Mouse (Mus musculus): ENCODE data around the gene Hexdc.

Hexdc gene

DNA sequence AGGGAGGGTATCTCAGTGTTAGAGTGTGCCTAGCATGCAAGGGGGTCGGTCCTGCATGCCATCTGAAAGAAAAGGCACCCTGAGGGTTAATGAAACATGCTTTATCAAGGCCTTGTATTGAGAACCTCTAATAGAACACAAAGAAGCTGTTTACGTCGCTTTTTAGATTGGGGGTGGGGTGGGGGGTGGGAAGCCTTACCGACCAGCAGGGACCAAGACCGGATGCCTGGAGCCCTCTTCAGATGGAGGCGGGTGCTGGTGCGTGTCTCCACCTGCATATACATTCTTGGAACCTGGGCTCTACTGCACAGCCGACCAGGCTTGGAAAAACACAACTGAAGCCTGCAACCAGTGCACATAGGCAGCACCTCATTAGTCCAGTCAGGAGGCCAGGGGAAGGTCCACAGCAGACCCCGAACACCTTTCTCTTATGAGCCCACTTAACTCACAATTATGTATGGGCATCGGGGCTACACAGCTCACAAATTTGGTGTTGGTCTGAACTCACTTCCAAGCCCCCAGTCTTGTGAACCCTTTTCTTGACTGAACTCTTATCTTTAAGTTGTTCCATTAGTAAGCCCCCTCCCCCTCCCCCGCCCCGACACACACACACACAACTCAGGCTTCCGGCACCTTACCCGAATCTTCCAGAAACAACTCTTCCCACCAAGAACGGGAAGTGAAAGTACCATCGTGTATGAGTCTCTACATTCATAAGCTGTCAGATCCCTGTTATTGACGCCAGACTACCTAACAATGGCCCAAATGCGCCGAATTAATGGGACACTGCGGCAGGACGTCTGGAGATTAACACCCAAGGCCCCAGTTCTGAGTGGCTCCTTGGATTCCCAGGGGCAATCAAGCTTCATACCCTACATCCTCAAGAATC, 24.1 kb downstream of the Hexdc start:
- no peak for DNase-seq (ENCODE audit: low spot score)

DNA sequence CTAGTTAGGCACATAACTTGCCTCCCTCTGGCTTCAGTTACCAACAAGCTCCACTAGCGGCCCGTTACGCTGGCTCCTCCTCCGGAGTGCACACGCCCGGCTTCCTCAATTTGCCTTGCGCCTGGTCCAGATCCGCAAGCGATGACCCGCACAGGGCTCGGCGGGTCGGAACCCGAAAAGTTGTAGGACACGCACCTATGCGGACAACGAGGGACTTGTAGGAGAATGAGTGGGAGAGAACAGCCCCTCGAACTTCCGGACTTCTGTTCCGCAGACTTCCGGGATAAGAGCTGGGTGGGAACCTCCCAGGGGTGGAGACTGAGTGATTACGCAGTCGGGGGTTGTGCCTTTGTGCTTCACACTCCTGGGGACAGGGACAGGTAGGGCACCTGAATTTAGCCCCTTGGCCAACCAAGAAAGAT, 24.8 kb downstream of the Hexdc start, which contains the start of gene Cybc1:
Gene Cybc1, minus strand, starts transcription at position 305 of the 422 bp plus-strand sequence.
- peak; percentile 86 for DNase-seq (ENCODE audit: low spot score)

DNA sequence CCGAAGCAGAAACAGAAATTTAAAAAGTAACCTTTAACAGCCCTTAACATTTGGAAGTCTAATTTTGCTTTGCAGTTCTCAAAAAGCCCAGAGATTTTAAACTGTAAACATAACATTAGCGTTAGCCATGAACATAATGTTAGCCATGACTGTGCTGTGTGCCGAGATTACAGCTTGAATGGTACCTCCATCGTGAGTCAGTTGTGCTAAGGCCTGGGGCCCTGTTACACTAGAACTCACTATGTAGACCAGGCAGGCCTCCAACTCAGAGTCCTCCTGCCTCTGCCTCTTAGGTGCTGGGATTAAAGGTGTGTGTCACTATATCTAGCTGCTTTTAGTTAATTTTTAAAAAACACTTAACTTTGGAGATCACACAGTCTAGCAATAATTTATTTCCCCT, 27.0 kb downstream of the Hexdc start:
- DNase-seq (ENCODE audit: low spot score): no peak

DNA sequence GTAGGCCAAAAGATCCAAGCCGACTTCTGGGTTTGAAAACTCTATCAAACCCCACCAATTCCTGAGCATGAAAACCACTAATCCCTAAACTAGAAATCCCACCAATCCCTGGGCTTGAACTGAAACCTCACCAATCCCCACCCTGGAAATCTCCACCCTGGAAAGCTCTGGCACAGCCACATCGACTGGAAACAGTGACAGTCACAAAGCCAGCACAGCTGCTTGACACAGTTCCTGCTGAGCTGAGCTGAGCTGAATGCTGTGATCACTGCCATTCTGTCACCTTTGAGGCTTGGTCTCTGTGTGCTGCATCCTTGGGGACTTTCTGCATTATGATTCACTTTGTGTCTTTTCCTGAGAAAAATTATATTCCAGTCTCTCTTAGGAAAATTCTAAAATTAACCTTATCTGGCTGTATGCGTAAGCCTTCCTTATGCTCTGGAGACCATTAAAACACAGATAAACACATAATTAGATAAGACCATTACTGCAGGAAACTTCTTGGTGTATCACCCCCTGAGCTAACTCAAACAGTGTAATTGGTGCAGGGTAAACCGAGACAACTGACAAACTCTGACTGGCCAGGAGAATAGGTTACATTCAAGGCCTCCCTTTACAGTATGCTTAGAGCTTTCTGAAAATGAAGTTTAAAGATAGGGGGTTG, 27.5 kb downstream of the Hexdc start:
- DNase-seq (ENCODE audit: low spot score): peak; percentile 10

DNA sequence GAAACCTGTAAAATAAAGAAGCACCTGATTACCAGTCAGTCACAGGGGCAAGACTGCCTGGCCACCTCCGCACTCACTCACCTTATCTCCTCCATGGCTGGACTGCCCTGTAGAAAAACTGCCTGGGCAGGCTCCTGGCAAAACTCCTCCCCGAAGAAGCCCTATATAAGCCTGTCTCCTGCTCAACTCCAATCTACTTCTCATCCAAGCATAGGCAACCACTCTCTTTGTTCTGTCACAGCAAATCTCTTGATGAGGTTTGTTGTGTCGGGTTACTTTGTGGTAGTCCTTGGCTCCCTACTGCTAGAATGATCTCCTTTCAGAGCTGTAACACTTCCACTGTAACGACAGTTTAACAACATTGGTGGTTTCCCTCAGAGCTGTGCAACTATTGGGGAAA, 28.5 kb downstream of the Hexdc start:
- no peak for DNase-seq (ENCODE audit: low spot score)

DNA sequence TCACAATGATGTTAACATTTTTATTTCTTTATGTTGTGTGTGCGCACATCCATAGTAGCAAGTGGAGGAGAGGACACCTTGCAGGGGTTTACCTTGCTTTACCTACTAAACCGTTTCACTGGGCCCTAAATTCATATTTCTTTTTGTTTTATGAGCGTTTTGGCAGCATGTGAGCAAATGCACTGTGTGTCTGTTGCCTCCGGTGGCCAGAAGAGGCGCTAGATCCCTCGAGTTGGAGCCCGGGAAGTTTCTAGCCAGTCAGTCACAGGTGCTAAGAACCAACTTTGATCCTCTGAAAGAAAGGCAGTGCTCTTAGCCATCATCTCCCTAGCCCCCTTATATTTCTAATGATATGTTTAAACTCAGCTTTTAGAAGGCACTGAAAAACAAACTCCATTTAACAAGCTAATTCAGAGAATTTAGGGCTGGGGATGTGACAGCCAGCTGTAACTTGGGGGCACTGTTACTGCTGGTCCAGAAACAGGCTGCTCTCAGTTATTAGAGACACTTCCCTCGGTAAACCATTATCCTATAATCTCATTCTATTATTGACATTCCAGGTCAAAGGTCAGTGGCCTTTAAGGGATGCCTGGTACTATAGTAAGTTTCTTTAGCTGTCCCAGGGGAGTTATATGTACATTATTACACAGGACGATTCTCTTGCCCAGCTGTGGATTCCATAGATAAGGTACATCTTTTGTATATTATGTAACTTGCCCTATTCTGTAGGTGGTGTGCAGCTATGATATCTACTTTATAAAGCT, 31.4 kb downstream of the Hexdc start:
- DNase-seq (ENCODE audit: low spot score): peak; percentile 61

DNA sequence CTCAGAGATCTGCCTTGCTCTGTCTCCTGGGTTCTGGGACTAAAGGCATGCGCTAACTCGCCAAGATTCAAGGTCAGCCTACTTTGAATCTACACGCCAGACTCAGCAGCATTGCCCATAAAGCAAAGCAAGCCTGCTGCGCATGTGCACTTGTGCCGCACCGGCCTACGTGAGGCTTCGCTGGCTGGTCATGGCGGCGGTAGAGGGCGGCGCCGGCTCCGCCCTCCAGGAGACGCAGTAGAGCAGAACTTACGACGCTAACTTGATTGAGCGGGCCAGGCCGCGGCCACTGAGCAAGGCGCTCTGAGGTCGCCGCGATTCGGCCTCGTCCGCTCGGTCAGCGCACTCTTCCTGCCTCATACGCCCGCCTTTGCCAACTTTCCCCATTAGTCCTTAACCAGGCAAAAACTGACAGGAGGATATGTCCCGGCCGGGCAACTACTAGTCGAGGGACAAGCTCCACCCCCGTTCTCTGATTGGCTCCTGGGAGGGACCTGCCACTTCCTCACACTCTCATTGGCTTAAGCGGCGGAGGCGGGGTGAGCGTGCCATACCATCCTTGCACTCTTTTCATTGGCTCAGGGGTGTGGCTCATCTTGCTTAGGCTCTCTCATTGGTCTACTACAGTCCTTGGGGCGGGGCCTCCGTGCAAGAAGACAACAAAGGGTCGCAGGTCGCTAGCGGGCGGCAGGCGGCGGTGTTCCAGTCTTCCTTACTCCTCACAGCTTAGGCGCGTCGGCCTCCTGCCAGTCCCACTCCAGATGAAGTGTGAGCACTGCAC, 32.5 kb downstream of the Hexdc start, which contains the start of gene Narf:
Gene Narf, plus strand, starts transcription at position 690 of the 781 bp plus-strand sequence.
- peak; percentile 100 for DNase-seq (ENCODE audit: low spot score)

DNA sequence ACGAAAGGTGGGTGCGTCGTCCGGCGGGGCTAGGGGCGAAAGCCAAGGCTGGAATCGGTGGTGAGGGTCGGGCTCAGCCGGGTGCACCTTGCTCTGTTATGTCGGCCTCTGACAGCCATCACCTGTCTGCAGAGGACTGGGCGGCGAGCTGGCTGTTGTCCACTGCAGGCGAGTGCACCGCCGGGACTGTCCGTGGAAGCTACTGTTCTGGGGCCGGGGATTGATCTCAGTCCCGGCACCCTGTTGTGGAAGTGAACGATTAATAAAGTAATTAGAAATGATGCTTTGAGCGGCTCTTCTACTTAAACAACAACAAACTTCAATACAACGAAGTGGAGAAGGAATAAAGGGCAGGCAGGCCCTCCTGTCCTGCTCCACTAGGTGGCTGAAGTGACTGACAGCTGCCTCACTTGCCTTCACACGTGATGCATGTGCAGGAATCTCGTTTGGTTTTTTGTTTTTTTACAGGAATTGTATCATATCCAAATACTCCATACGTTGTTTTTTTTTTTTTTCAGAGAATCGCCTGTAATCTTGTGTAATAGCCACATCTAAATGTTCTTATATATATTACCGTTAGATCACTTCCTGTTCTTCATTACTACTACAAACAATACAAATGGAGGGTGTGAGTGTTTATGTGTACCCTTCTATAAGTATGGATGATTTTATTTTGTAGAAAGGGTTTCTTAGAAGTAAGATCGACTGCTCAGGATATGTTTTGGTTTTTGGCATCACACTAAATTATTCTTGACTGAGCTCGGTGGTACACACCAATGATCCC, 33.3 kb downstream of the Hexdc start:
- peak; percentile 66 for DNase-seq (ENCODE audit: low spot score)

DNA sequence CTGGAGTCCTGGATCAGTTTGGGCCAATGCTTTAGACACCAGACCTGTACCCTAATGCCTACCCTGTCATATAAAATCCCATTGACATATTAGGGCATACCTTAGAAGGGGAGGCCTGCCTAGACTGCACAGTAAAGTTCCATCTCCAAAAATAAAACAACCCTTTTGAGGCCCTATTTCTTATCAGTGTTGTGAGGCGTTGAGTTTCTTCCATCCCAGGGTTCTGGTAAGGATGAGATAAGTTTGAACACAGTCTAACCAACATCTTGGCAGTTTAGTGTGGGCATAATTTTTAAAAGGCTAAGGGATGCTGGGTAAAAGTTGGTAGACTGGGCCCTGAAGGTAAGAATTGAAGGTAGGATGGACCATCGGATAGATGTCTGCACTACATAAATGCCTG, 35.4 kb downstream of the Hexdc start:
- DNase-seq (ENCODE audit: low spot score): no peak

DNA sequence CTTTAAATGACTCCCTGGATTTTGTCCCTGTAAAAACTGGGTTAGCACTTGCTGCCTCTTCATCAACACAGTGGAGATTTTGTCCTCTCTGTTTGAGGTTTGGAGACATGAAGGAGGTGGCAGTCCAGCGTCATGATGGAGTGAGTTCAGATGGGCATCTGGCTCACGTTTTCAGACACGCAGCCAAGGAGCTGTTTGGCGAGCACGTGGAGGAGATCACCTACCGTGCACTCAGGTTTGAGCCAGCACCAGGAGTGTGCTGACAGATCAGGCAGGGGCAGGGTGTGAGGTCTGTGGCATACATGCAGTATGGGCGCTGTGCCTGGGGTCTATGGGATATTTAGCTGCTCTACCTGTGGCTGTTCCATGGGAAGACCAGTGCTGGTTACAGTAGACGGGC, 46.0 kb downstream of the Hexdc start:
- DNase-seq (ENCODE audit: low spot score): no peak

DNA sequence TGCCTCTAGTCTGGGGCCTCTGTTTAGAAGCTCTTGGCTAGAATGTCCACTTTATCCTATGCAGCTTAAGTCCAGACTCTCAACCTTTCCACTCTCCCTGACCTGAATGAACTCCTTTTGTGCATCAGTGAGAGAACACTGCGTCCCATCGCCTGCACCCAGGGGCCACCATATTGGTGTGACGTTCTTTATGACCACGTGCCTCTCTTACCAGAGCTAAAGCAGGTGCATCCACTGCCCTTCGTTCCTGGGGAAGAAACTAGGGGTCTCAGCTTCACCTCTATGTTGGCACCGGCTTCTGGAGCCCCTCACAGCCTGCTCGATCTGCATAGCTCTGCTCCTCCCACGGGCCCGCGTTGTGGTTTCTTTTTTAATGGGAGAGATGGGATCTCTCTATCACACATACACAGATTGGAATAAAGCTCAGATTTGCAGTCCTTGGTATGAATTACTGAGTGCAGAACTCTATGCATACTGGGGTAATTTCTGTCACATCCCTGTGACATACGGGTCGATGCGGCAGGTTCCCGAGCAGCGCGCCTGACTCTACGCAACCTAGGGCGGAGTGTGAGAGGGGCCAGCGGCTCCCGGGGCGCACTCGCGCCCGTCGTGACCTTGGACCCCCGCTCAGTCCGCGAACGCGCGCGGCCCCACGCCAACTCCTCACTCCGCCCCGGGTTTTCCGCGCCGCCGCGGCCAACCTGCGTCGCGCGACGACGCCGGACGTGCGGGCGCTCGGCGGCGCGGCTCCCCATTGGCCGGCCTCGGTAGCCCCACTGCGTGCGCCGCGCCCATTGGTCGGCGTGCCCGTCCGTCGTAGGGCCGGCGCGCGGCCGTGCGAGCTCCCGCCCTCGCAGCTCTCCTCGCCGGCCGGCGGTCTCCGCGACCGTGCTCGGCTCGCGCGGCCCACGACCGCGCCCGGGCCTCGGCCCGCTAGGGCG, 55.2 kb downstream of the Hexdc start, which contains the start of gene Foxk2:
Gene Foxk2, plus strand, starts transcription at position 831 of the 941 bp plus-strand sequence.
- DNase-seq (ENCODE audit: low spot score): peak; percentile 95

DNA sequence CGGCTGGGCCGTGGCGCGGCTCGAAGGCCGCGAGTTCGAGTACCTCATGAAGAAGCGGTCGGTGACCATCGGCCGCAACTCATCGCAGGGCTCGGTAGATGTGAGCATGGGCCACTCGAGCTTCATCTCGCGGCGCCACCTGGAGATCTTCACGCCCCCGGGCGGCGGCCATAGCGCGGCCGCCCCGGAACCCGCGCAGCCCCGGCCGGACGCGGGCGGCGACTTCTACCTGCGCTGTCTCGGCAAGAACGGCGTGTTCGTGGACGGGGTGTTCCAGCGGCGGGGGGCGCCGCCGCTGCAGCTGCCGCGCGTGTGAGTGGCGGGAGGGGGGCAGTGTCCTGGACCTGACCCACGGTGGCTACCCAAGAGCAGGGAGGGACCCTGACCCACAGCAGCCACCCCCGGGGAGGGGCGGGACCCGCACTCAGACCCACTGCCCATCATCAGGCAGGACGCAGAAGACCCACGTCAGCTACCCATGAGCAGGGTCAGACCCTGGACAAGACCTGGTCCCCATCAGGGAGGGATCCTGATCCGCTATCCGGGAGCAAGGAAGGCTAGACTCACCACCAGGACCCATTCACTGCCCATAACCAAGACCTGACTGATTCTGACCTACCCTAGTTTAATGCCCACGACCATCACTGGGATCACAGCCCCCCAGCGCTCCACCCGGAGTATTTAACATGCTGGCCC, 56.1 kb downstream of the Hexdc start:
- DNase-seq (ENCODE audit: low spot score): peak; percentile 28

DNA sequence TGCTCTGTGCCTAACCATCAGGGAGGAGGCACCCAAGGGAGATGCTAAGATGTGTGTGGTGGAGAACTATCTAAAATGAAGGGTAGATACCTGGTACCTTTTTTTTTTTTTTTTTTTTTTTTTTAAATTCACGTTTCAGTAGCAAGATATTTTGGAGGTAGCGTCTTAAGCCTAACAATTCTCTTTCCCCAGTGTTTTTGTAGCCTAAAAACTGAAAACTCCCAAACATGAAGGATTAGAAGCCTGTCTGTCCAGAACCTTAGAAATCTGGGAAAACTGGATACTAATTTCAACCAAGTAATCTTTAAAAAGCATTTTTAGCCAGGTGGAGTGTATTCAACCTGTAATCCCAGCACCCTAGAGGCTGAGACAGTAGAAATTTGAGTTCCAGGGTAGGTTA, 56.8 kb downstream of the Hexdc start:
- DNase-seq (ENCODE audit: low spot score): no peak
